Mouse (Mus musculus): ENCODE measurements around the gene Grip1. TPM values are rescaled to one million over a fixed set of nuclear protein-coding genes. Genes with fewer than 3 reads are reported as not detected.
A peak's percentile ranks its signal among the peaks of the same experiment; 100 is the strongest.

Grip1 gene
- total RNA-seq, 4 experiments from 2014 or later, result 0.43 to 0.75 (median 0.61) TPM

DNA sequence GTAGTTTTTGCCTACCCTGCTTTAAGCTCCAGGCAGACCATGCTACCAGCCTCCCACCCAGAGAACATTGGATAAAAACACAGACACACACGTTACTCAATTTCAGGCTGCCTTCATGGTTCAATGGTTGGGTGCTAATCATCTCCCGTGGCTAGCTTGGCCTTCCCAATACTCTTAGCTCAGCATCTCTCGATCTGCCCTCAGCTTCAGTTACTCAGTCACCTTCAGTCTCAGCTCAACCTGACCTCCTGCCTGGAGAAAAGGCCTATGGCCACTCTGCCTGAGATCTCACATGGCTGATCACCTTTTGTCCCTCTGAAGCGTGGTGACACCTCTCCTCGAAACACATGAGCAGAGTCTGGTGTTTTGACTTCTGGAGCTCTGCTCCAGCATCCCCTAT is 379.7 kb downstream of the Grip1 start:
- DNase-seq (ENCODE audit: low spot score), result no peak

DNA sequence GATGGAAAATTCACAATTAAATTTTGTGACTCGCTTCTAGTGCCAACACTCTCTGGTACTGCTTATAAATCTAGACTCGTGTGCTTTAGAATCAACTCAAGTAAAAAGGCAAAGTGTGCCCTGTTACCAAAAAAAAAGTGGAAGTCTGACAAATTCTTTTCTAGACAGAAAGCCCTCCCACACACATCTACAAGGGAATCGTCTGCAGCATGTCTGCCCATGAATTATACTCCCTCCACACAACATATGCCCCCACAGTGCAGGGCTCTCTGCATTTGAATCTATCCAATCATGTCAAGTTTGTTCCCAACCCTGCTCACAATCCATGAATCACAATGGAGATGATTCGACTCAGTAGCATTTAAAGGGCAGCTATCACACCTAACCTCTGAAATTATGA is 380.5 kb downstream of the Grip1 start:
- no peak for DNase-seq (ENCODE audit: low spot score)

DNA sequence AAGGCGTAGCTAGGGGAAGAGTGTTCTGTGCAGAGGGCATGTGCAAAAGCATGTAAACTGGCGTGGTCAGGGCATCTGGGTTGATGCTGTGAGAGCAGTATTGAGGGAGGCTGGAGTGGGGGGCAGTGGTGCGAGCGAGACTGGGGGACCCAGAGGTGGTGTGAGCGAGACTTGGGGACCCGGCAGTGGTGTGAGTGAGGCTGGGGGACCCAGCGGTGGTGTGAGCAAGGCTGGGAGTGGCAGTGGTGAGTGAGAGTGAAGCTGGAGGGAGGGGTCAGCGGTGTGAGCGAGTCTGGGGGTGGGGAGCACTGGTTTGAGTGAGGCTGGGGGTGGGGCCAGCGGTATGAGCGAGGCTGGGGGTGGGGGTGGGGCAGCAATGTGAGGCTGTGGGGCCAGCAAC is 386.0 kb downstream of the Grip1 start:
- no peak for DNase-seq (ENCODE audit: low spot score)

DNA sequence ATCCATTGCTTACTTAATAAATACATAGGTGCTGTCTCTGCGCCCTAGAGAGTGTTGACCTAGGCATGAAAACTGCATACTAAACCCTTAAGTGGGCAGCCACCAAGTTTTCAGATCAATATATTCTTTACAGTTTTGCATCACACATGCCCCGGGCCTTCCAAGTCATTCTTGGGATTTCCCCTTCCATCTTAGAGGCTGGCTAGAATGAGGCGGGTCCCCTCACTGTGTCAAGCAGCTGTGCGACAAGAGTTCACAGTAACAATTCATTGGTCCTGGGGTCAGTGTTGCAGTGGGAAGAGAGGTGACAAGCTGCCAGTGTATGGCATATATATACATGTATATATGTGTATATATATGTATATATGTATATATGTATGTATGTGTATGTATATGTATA is 388.4 kb downstream of the Grip1 start:
- DNase-seq (ENCODE audit: low spot score), result no peak

DNA sequence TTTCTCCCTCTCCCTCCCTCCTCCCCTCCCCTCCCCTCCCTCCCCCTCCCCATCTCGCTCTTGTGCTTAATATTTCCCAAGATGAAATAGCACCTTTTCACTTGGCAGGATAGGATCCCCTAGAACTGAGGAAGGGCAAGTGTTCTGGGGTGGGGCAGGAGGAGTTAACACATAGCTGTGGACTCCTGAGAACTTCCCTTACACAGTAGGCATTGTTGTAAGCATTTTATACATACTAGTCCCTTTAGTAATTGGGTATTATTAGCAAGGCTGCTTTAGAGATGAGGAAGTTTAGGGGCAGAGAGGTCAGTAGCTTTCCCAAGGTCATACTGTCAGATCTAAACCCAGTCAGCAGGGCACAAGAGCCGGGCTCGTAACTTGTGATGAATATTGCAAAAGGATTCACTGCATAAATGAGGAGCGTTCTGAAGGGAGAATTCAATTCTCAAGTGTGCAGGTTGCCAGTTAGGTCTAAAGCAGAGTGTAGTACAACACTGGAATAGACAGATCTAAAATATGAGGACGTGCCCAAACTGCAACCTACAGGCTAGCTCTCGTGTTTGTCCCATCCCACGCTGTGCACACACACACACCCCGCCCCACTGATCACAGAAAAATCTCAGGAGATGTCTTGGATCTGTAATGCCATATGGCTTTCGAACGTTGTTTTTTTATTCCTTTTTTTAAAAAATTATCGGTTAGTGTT is 392.2 kb downstream of the Grip1 start:
- no peak for DNase-seq (ENCODE audit: low spot score)

DNA sequence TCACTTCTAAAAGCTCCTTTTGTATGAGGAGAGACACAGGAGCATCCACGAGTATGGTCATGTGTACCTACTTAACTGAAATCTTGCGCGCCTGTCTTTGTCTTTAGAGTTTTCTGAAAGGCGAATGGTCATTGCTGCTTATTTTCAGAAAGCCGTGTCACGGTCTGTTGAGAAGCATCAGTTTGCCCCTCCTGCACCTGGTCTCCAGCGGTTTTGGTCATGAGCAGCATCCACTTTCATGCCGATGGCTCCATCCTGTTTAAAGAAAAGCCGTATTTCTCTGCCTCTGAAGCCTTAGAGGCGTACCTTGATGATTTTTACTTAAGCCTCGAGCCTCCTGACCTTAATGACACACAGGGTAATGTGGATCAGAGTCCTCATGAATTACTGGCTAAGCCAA is 398.0 kb downstream of the Grip1 start:
- DNase-seq (ENCODE audit: low spot score), result no peak

DNA sequence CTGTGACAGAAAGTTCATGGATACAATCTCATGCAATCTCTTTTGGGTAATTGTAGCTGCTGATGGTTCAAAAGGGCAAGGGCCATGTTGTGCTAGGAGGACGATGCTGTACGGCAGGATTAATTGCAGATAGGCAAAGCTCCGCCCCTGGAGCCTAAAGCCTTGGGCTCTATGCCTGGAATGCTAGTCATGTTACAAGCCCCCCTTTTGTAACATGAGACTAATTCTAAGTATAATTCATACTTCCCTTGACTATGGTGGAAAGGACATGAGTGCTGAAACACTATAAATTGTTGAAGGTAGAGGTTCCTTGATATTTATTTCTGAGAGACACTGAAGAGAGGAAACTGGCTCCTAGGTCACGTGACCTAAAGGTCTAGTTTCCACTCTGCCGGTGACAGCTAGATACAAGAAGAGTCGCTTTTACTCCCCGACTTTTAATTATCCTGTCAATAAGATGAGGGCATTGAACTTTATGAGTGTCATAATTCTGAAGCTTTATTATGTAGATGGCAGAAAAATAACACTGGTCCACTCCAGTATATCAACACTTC is 399.0 kb downstream of the Grip1 start:
- DNase-seq (ENCODE audit: low spot score), result no peak

DNA sequence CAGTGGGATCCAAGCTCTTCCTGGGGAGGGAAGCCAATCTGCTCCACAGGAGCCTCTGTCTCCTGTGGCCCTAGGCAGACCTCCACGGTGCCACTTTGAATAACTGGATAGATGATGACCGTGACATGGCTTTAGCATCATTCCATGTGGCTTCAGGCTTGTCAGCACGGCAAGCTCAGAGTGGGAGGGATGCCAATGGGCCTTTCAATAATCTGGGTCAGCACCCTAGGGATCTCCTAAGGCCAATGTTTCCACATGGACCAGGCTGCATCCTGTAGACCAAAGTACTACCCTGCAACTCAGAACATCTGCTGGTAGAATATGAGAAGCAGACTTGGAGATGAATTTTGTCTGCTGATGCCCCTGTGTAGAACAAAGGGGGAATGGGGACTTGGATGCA is 414.1 kb downstream of the Grip1 start:
- peak; percentile 38 for DNase-seq (ENCODE audit: low spot score)

DNA sequence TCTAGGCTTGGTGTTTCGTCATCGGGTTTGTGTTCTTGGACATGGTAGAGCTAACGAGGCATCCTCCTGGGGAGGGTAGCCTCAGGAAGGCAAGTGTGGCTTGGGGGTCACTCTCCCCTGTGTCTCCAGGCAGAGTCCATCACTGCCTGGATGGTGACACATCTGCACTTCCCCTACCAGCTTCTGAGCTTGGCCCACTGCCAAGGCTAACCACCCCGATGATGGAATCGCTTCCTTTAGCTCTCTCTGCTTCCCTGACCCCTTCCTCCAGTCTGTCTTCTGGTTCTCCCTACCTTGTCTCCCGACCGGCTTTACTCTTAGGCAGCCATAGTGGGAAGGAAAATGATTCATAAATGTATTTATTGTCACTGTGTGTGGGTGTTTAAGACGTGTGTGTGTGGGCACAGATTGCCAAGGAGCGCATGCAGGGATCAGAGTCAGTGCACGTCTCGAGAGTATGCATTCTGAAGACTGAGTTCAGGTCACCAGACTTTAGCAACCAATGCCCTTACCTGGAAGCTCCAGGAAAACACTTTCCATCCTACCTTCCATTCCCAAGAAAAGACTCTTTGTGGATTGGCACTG is 415.5 kb downstream of the Grip1 start:
- DNase-seq (ENCODE audit: low spot score), result no peak

DNA sequence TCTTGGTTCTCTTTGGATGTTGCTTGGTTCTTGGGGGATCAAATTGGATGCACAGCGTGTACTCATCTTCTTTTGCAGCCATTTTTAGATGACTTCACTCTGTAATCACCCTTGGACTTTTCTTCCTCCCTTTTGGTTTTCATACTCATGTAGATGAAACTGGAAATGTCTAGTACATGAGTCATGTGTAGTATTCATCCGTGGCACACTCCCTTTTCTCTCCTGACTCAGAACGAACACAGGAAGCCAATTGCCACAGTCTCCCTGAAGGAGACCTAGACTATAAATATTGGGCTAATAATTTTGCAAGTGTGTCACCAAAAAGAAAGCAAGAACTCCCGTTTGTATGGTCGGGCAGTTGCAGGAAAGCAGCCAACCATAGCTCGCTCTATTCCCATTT is 423.1 kb downstream of the Grip1 start:
- no peak for DNase-seq (ENCODE audit: low spot score)

DNA sequence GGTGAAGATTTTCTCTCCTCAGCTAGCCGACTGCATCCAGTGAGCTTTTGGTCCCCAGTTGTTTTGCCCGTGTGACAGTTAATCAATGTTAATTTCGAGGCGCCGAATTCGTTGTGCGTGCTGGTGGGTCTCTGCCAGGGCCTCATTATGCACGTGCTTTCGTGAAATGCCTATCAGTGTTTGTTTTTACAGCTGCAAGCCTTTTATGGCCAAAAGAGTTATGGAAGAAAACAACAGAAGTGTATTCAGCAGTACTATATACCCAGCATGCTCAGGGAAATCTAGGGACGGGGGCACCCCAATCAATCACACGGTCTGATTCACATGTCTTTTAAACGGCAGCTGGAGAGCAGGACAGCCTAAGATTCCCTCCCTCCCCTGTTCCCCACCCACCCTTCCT is 424.7 kb downstream of the Grip1 start:
- DNase-seq (ENCODE audit: low spot score), result no peak

DNA sequence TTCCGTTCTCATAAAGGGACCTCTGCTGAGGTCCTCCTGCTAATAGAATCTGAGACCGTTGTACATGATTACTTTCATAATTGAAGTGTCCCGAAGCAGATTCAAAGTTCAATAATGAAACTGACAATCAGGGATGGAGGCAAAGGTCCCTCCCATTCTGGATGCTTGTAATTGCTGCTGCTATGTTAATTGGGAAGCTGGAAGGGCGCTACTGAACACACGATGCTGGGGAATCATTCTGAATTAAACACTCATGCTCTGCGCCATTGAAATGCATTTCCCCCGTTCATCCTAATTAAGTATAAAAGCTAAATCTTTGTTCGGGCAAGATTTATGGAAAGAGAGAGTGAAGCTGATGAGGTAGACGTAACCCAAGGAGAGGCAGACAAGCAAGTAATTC is 431.0 kb downstream of the Grip1 start:
- DNase-seq (ENCODE audit: low spot score), result no peak

DNA sequence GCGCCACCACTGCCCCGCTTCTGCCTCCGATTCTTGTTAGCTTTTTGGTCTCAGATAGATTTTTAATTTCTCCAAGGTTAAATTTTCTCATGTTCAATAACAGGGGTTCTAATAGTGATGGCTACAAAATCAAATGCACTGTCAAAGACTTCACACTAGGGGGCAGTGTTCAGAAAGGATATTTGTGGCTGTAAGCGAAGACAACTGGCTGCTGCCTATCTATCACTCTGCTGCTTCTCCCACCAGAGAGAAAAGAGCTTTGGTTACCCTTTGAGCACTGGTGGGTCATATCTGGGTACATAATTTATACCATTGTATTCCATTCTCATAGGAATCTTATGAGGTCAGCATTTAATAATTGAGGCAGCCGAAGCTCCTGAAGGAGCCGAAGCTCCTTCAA is 431.9 kb downstream of the Grip1 start:
- no peak for DNase-seq (ENCODE audit: low spot score)

DNA sequence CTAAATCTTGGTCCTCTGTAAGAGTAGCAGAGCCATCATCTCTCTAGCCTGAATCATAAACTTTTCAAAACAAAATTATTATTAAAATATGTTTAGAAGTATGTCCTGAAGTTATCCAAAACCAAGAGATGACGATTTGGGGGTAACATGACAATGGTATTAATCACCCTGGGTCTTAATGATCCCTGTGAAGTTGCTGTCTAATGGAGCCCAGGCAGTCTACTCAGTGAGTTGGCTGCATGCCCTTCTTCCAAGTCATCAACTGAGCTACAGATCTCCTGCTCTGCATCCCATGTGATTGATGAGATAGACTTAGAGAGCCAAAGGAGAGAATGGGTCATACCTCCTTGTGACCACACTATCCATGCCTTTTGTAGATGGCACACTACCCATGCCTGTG is 433.1 kb downstream of the Grip1 start:
- no peak for DNase-seq (ENCODE audit: low spot score)

DNA sequence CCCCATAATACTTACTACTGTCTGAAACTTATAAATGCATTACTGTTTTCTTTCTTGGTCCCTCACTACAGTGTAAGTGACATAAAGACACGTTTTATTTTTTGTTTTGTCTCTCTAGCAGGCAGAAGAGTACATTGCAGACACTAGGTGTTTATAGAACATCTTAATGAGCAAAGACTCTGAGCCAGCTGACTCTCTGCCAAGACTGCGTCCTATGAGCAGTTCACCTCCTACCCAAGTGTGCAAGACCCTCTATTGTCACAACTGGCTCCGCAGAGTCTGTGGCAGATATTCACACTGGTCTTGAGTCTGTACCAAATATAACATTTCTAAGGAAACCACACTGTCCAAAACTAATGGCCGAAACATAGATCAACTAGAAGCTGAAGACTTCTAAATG is 449.1 kb downstream of the Grip1 start:
- DNase-seq (ENCODE audit: low spot score), result no peak

DNA sequence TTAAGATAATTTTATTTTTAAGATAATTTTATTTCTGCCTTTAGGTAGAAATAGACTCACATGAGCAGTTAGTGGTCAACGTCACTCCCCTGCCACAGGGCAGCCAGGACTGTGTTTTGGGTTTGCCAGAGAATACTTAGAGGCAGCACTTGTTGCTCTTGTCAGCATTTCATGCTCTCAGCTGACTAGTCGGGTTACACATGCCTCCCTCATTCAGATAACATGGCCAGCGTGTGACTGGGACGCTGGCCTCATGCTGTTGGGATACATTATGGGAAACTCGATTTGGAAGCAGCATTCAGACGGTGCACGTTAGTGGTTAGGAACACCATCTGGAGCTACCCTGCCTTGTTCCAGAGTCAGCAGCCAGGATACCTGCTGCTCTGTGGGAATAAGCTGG is 453.2 kb downstream of the Grip1 start:
- no peak for DNase-seq (ENCODE audit: low spot score)

DNA sequence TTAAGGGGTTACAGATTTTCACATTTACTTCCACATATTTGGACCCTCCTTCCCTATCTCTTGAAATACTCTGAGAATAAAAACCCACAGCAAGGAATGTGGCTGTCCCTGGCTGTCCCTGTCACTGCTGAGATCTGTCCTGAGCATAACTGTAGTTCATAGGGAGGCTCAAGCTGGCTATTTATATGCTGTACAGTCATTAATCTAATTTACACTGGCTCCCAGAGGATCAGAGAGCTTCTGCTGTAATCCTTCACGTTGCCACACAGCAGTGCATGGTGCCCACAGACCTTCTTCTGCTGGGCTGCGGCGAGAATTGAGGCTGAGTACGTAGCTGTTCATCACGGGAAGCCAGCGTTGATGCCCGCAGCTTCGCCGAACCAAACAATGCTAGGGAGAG is 464.4 kb downstream of the Grip1 start:
- DNase-seq (ENCODE audit: low spot score), result no peak

DNA sequence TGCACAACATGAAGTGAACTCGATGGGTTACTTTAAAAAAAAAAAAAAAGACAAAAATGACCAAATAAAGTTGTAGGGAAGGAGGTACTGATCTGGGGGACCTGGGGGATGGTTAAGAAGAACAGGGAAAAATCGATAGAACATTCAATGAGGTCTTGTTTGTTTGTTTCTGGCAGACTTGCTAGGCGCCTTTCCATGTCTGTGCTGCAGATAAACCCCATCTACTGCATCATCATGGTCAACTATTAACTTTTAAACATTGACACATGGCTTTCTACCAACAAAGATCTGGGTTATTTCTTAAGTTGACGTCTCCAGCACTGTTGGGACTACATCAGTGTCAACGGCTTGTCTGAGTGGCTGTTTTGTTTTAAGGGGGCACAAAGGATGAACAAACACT is 474.3 kb downstream of the Grip1 start:
- no peak for DNase-seq (ENCODE audit: low spot score)

DNA sequence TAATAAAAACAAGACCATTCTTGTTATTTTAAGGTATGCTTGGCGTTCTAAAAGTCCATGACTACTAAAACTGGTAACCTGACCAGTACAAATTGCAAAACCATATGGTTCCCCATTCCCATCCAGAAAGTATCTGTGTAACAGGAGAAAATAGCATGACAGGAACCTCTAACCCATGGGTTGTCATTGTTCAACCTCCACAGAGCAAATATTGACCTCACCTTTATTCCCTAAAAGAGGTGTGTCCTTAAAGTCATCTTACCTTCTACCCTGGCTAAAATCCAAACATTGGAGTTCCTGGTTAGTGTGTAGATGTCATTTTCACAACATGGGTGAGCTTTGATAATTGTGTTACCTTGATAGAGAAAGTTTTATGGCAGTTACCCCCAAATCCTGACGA is 475.3 kb downstream of the Grip1 start:
- no peak for DNase-seq (ENCODE audit: low spot score)

DNA sequence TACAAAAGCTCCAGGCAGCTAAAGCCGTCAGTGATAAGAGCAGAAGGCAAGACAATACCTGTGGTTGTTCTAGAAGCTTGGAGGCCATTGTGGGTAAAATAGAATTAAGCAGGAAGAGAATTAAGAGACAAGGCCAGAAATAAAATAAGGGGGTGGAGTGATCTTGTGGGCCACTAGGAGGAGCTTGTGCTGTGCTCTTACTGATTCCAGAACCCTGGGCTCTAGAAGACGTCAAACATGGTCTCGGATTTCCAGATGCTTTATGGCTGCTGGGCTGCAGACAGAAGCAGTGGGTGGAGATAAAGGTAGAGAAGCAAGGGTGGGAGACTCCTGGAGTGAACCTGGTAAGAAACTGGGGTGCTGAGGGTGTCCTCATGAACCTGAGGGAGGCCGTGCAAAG is 479.2 kb downstream of the Grip1 start:
- no peak for DNase-seq (ENCODE audit: low spot score)

DNA sequence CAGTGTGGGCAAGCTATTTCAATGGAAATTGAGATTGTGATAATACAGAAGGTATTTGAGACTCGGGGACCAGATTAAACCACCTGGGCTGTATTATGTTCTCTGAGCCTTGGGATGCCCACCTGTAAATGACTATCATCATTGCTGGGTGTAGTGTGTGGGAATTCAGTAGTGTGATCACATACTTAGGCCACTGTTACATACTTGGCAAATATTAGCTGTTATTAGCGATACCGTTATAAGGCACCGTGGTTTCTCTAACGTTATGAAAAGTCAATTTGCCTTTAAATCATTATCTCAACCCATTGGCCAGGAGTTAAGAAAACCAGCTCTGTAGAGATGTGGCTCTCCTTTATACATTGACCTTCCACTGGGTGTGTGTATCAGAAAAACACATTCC is 479.7 kb downstream of the Grip1 start:
- DNase-seq (ENCODE audit: low spot score), result no peak

DNA sequence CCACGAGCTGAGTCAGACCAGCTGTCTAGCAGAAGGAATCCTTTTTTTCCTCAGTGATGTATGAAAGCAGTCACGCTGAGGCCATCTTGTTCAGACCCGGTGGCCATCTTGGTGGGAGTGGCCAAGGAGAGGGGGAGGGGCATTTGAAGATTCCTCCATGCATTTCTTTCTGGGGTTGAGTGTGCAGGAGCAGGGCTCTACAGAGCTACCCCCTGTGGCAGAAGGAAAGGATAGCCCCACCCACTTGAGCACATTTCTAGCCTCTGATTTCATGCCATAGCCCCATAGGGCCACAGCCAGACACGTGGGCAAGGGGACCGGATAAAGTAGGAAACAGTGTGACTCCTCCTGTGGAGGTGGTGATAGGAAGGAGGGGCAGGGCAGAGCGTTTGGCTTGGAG is 481.6 kb downstream of the Grip1 start:
- no peak for DNase-seq (ENCODE audit: low spot score)

DNA sequence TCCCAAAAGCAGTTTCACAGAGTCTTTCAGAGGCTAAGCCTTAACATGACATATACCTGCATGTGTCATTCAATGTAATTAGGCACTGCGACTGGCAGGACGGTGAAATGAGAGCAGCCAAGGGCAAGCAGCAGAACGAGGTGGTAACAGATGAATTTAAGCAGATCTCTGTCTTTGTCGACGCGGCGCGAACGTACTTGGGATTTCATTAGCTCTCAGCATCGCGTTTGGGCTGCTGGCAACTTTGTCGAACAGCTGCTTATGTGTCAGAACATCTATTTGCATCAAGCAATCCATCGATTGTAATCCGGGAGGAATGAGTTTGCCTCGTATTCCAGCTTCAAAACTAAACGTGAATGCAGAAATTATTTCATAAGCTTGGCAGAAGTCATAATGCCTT is 483.9 kb downstream of the Grip1 start:
- no peak for DNase-seq (ENCODE audit: low spot score)

DNA sequence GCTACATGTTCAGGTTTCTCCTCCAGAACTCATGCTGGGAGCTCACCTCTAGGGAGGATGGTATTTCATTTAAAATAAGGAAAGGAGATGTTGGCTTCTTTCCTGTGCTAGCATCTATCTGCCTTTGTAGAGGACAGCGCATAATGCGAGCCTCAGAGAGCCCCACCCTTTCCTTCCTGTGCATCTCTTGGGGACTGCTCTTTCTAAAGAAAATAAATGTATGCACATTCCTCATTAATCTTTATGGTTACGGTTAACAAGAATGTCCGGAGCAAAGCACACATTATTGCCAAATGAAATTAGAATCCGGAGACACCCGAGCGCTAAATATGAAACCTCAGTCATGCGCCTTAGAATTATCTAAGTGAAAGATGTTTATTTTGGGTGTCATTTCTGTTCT is 490.3 kb downstream of the Grip1 start:
- no peak for DNase-seq (ENCODE audit: low spot score)
